Mouse (Mus musculus) embryonic facial prominence, embryonic 12.5 days (tissue): ENCODE measurements around the gene Spsb4. TPM values are rescaled to one million over a fixed set of nuclear protein-coding genes. Genes with fewer than 3 reads are reported as not detected.

Experiments
- ATAC-seq: fragments of 200-750 bp; cut with Nextera tagmentation; 2 replicates; pipeline ENCODE4 v1.8.0; 2017; ENCODE audit not compliant: insufficient number of reproducible peaks, insufficient read depth, low FRiP score, low TSS enrichment
- H3K27ac ChIP-seq: fragments of 300-500 bp; sonication (generic); 2 replicates; pipeline ENCODE4 v1.5.1; 2016; ENCODE audit warnings: mild to moderate bottlenecking
- H3K27me3 ChIP-seq: fragments of 300-500 bp; sonication (generic); 2 replicates; pipeline ENCODE4 v1.6.1; 2016; ENCODE audit warnings: mild to moderate bottlenecking, moderate library complexity
- H3K36me3 ChIP-seq: fragments of 300-500 bp; sonication (generic); 2 replicates; pipeline ENCODE4 v1.6.1; 2016; ENCODE audit warnings: mild to moderate bottlenecking
- H3K4me1 ChIP-seq: fragments of 300-500 bp; sonication (generic); 2 replicates; pipeline ENCODE4 v1.6.1; 2016
- H3K4me2 ChIP-seq: fragments of 300-500 bp; sonication (generic); replicated peaks from 2 replicates; pipeline ENCODE4 v1.6.1; 2016; ENCODE audit warnings: mild to moderate bottlenecking, moderate library complexity
- H3K4me3 ChIP-seq: fragments of 300-500 bp; sonication (generic); 2 replicates; pipeline ENCODE4 v1.5.1; 2016; ENCODE audit warnings: mild to moderate bottlenecking
- H3K9ac ChIP-seq: fragments of 300-500 bp; sonication (generic); 2 replicates; pipeline ENCODE4 v1.6.1; 2016; ENCODE audit warnings: mild to moderate bottlenecking, moderate library complexity
- H3K9me3 ChIP-seq: fragments of 300-500 bp; sonication (generic); 2 replicates; pipeline ENCODE4 v1.6.1; 2016; ENCODE audit warnings: mild to moderate bottlenecking, moderate library complexity
- WGBS: fragments of 180-500 bp; shearing (Covaris S2); methylation state at CpG from one replicate; pipeline ENCODE4 v1.1.7; 2016; 5-methylcytosine and 5-hydroxymethylcytosine counted together
- polyA plus RNA-seq: library from polyadenylated mRNA; unstranded; fragments of >200 nt; fragmentation: Nextera tagmentation; extraction: Ambion mirVana; gene quantifications from 2 replicates; pipeline ENCODE4 v1.2.1, GENCODE M21; 2016

Spsb4 gene
- polyA plus RNA-seq, 1 experiment from 2014 or later: 35.2 TPM

DNA sequence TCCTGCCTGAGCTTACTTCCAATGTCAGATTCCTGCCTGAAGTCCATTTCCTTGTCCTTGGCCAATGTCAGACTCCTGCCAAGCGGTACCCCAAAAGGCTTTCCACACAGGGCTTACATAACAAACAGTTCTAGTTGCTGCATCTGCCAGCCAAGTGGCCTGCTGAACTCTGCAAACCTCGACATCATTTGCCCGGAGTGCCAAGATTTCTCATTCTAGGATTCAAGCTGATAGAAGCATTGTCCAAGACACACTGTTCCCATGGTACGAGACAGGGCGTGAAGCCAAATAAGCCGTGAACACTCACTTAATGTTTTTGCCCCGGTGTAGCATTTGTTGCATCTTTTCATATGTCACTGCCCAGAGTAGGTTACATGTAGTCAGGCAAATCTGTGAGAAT is 18.0 kb upstream of the Spsb4 start:
- H3K9ac ChIP-seq: no peak overlapping the region
- H3K4me1 ChIP-seq: no peaks in the 10 kb centered on the region
- no peak for ATAC-seq
- H3K27ac ChIP-seq: no peak overlapping the region
- H3K36me3 ChIP-seq: no peaks in the 10 kb centered on the region
- no peaks in the 10 kb centered on the region for H3K27me3 ChIP-seq
- H3K4me3 ChIP-seq: no peak overlapping the region
- WGBS: 90% methylated on average over 7 of the region's 7 CpGs
- no peak overlapping the region for H3K4me2 ChIP-seq
- H3K9me3 ChIP-seq: no peaks in the 10 kb centered on the region

DNA sequence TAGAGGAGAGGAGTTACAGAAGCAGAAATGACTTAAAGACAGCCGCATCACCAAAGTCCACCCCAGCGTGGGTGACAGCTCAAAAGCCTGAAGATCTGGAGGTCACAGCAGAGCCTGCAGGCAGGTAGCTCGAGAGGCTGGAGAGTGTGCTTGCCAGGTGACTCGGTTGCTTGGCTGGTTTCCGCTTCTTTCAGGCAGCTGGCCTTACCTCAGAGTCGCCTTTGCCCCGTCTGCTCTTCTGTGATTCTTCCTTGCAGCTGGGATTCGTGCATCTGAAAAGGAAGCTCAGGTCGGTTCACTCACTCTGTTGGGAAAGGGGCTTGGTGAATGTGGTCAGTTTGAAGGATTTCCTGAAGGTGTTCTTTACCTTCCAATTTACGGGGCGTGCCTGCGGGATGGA is 8.7 kb upstream of the Spsb4 start:
- Histone ChIP-seq H3K4me2 (no peak overlapping the region), H3K36me3 (no peaks in the 10 kb centered on the region)
- WGBS: 76% methylated on average over 12 of the region's 12 CpGs

DNA sequence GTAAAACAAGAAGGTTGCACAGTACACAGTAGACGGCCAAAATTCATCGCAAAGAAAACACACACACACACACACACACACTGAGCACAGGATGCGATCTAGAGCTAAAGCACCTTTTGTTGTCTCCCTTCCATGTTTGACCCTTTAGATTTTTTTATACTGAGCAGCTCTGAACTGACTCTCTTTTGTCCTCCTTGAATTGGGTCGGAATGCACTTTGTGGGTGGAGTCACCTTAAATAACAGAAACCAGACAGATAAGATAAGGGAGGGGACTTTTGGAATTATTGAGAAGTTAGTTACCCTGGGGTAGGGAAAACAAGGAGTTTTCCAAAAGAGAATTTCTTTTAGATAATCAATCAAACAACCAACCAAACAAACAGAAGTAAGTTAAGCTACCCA is 7.4 kb upstream of the Spsb4 start:
- no peak overlapping the region for H3K4me3 ChIP-seq
- no peak overlapping the region for H3K27ac ChIP-seq
- no peaks in the 10 kb centered on the region for H3K36me3 ChIP-seq
- no peaks in the 10 kb centered on the region for H3K27me3 ChIP-seq
- ATAC-seq: no peak
- WGBS: 82% methylated on average over 4 of the region's 4 CpGs
- H3K4me1 ChIP-seq: no peaks in the 10 kb centered on the region
- no peak overlapping the region for H3K9ac ChIP-seq
- H3K4me2 ChIP-seq: no peak overlapping the region
- no peaks in the 10 kb centered on the region for H3K9me3 ChIP-seq

More for the DNA sequence above, 8.7 kb upstream of the Spsb4 start:
- Histone ChIP-seq H3K9ac (no peak overlapping the region), H3K4me1 (no peaks in the 10 kb centered on the region), H3K9me3 (no peaks in the 10 kb centered on the region), H3K27me3 (no peaks in the 10 kb centered on the region), H3K27ac (no peak overlapping the region), H3K4me3 (no peak overlapping the region)
- ATAC-seq: no peak

DNA sequence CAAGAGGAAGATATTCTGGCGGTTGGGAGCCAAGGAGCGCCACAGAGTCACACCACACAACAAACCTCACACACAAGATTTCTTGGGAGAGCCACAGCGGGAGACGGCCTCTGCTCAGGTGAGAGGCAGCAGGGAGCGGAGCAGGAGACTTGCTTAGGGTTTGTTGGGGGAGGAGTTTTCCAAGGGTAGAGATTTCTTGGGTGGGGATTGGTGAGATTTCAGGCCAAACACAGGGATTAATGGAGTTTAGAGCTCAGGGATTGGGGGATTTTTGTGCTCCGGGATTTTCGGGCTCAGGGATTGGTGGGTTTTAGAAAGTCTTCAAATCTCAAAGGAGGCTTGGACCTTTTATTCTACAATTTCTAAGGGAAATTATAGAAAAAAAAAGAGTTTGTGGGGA is 5.8 kb upstream of the Spsb4 start:
- ATAC-seq: no peak
- no peak overlapping the region for H3K4me2 ChIP-seq
- no peaks in the 10 kb centered on the region for H3K36me3 ChIP-seq
- H3K9me3 ChIP-seq: no peaks in the 10 kb centered on the region
- H3K4me1 ChIP-seq: no peaks in the 10 kb centered on the region
- H3K9ac ChIP-seq: no peak overlapping the region
- no peak overlapping the region for H3K4me3 ChIP-seq
- 70% methylated on average over 7 of the region's 7 CpGs for WGBS
- no peaks in the 10 kb centered on the region; the same call in 1 of the 2 replicates for H3K27me3 ChIP-seq
- no peak overlapping the region for H3K27ac ChIP-seq

DNA sequence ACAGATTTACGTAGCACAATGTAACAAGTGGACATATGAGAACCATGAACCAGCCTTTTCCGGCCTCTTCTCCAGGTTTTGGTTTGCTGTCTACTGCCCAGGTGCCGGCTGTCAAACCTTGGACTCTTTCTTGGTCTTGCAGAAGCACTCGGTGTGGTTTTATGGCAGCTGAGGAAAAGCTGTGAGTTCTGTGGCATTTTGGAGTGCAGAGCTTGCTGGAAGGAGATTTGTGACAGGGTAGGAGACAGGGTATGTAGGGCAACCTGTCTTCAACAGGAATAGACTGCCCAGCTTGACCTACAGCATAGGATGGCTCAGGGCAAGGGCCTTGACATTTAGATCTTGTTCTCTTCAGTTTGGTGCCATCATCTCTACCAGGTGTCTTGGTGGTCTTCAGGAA is 4.3 kb upstream of the Spsb4 start:
- Histone ChIP-seq H3K36me3 (no peaks in the 10 kb centered on the region), H3K27ac (no peak overlapping the region), H3K9ac (no peak overlapping the region), H3K27me3 (no peaks in the 10 kb centered on the region; the same call in 1 of the 2 replicates), H3K4me2 (no peak overlapping the region), H3K9me3 (no peaks in the 10 kb centered on the region), H3K4me1 (no peaks in the 10 kb centered on the region), H3K4me3 (no peak overlapping the region)
- 89% methylated on average over 4 of the region's 4 CpGs for WGBS
- ATAC-seq: no peak

DNA sequence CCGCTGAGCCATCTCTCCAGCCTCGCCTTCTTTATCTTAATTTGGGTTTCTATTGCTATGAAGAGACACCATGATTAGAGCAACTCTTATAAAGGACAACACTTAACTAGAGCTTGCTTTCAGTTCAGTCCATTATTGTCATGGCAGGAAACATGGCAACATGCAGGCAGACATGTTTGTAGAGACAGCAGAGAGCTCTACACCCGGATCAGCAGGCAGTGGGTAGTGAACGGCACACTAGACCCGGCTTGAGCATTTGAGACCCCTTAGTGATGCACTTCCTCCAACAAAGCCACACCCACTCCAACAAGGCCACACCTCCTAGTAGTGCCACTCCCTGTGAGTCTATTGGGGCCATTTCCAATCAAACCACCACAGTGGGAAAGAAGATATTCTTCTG is 3.7 kb upstream of the Spsb4 start:
- Histone ChIP-seq H3K4me3 (no peak overlapping the region), H3K4me1 (no peaks in the 10 kb centered on the region), H3K36me3 (no peaks in the 10 kb centered on the region), H3K27me3 (no peaks in the 10 kb centered on the region; the same call in 1 of the 2 replicates), H3K4me2 (no peak overlapping the region), H3K9ac (no peak overlapping the region), H3K27ac (no peak overlapping the region), H3K9me3 (no peaks in the 10 kb centered on the region)
- ATAC-seq: no peak
- 88% methylated on average over 5 of the region's 5 CpGs for WGBS

DNA sequence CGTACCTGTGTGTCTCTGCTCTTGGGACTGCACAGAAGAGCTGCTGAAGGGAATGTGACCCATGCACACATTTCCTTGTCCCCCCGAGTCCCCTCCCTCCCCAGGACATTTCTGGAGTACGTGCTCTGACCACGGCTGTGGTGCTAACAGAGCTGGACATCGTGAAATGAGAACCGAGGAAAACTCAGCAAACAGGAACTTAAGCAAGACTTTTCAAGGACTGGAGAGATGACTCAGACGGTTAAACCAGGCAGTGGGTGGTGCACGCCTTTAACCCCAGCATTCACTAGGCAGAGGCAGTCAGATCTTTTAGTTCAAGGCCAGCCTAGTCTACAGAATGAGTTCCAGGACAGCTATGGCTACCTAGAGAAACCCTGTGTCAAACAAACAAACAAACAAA is 1.5 kb upstream of the Spsb4 start:
- Histone ChIP-seq H3K27me3 (no peaks in the 10 kb centered on the region; the same call in 1 of the 2 replicates), H3K4me1 (peaks cover 9% of the 10 kb centered on the region; the same call in 1 of the 2 replicates), H3K27ac (no peak overlapping the region), H3K4me3 (no peak overlapping the region), H3K9ac (no peak overlapping the region), H3K9me3 (no peaks in the 10 kb centered on the region), H3K4me2 (no peak overlapping the region), H3K36me3 (no peaks in the 10 kb centered on the region)
- 87% methylated on average over 8 of the region's 8 CpGs for WGBS
- ATAC-seq: no peak

DNA sequence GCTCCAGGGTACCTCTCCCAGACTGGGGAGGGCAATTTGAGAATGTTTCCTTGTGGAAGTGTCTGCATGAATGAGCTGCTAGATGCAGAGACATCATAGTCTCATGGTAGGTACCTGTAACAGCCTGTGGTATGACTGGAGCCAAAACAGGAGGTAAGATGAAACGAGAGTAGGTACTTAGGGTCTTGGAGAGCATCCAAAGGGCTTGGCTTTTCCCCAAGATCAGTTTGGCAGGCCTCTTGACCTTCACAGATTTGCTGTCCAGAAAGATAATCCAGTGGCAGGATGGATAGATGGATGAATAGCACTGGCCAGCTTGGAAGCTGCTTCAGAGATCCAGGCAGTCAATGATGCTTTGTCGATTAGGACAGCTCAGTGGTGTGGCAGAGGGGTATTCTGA is 1.0 kb upstream of the Spsb4 start:
- Histone ChIP-seq H3K27ac (no peak overlapping the region), H3K4me3 (no peak overlapping the region), H3K4me1 (peaks cover 9% of the 10 kb centered on the region; the same call in 1 of the 2 replicates), H3K36me3 (no peaks in the 10 kb centered on the region), H3K27me3 (no peaks in the 10 kb centered on the region; the same call in 1 of the 2 replicates), H3K9ac (no peak overlapping the region), H3K9me3 (no peaks in the 10 kb centered on the region), H3K4me2 (no peak overlapping the region)
- ATAC-seq: no peak
- WGBS: 75% methylated on average over 2 of the region's 2 CpGs

DNA sequence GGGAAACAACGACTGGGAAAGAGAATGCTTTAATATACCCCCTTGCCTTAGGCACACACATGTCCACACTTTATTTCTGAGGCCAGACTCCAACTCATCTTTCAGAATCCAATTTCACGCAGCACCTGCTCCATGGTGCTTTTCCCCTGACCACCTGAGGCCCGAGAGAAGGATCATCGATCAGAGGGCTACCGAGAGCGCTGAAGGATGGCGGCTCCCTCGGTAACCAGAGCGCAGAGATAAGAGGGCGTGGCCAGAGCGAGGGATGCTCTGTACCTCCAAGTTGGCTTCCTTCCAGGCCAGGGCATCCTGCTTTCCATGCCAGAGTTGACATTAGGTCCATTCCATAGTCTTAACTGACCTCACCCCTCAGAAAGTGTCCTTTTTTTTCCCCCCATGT is 588 bp upstream of the Spsb4 start:
- Histone ChIP-seq H3K27me3 (no peaks in the 10 kb centered on the region; the same call in 1 of the 2 replicates), H3K9ac (peak overlapping the region; percentile 72; the same call in 1 of the 2 replicates), H3K27ac (no peak overlapping the region), H3K4me1 (peaks cover 9% of the 10 kb centered on the region; the same call in 1 of the 2 replicates), H3K9me3 (no peaks in the 10 kb centered on the region), H3K4me3 (peak overlapping the region; percentile 58), H3K36me3 (no peaks in the 10 kb centered on the region), H3K4me2 (peak overlapping the region; percentile 83)
- no peak for ATAC-seq
- WGBS: 1% methylated on average over 11 of the region's 11 CpGs

DNA sequence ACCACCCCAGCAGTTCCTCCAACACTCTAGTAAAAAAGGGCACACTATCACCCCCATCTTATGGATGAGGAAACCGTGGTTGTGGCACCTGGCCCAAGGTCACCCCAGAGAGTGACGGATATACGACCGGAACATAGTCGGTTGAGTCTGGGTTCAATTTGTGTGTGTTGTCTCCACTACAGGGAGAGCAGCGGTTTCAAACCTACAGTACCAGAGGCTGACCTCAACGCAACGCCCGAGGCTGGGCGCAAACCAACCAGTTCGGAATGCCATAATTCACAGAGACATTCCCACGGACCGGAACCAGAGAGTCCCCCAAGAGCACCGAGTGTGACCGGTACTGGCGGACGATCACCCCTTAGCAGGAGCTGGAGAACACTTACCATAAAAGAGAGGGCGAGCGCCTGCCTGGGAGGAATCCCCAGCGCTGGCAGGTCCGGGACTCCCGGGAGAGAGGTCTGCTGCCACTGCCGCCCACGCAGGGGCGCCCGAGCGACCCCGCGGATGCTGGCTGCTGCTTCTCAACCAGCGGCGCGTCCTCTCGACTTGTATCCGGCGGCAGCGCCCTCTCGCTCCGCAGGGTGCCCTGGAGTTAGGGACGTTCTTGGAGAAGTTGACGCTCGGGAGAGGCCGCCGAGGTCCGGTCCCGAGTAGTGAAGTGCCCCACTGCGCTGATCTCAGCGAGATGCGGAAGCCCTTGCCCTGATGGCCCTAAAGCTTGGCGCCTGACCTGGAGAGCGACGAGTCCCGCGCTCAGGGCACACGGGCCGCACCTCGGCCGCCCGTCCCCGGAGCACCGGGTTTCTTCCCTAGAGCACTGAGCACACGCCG is 617 bp downstream of the Spsb4 start:
- ATAC-seq: peak; percentile 42
- H3K9ac ChIP-seq: peak overlapping the region; percentile 72
- H3K4me3 ChIP-seq: peak overlapping the region; percentile 58
- no peaks in the 10 kb centered on the region for H3K9me3 ChIP-seq
- H3K27ac ChIP-seq: peak overlapping the region; percentile 87
- WGBS: under 1% methylated on average over 62 of the region's 62 CpGs
- peak overlapping the region; percentile 83 for H3K4me2 ChIP-seq
- H3K4me1 ChIP-seq: peaks cover 17% of the 10 kb centered on the region
- no peaks in the 10 kb centered on the region for H3K36me3 ChIP-seq
- H3K27me3 ChIP-seq: no peaks in the 10 kb centered on the region; the same call in 1 of the 2 replicates

DNA sequence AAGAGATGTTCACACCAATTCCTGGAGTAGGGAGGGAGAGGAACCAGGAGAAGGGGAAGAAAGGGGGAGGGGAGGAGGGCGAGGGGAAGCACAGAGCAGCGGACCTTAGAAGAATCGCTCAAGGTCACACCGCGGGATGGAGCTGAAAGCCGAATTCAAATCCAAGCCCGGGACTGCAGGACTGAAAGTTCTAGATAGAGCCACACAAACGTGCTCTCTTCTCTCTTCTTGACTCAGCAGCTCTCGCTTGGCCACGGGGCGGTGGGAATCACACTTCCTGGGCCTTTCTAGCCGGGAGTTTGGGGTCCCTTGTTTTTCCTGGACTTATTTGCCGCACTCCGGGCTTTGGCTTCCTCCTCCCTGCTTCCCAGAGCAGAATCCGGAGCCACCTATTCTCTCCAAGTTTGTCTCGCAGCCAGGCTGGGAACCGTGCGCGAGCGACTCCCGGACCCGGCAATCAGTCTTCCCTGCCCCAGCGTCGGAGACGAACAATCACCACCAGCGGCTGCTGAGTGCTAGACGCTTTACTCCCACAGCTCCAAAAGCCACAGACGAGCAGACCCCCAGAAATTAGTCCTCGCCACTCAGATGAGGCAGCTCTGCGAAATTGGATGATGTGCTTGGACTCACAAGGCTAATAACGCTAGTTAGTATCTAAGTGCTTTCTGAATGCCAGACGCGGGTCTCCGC is 1.4 kb downstream of the Spsb4 start:
- no peaks in the 10 kb centered on the region; the same call in 1 of the 2 replicates for H3K27me3 ChIP-seq
- H3K4me3 ChIP-seq: peak overlapping the region; percentile 58
- H3K4me1 ChIP-seq: peaks cover 24% of the 10 kb centered on the region
- H3K36me3 ChIP-seq: no peaks in the 10 kb centered on the region
- no peak for ATAC-seq
- WGBS: under 1% methylated on average over 34 of the region's 34 CpGs
- H3K4me2 ChIP-seq: peak overlapping the region; percentile 83
- H3K27ac ChIP-seq: no peak overlapping the region
- H3K9me3 ChIP-seq: no peaks in the 10 kb centered on the region
- peak overlapping the region; percentile 72 for H3K9ac ChIP-seq

DNA sequence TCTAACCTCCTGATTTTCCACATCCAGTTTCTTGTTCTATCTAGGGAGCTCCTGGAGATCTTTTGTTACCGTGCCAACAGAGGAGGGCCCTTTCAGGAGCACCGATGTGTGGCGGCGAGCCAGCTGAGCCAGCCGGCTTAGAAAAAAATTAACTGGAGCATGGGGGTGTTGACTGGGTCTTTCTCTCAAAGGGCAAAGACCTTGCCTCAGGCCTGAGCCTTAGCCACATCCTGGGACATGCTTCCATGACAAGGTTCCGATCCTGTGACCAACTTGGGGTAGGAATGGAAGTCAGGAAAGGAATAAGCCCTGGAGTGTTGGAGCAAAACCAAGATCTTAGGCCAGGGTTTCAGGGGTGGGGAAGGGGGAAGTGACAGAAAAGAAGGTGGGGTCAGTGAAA is 2.9 kb downstream of the Spsb4 start:
- no peak overlapping the region for H3K9ac ChIP-seq
- WGBS: 8% methylated on average over 6 of the region's 6 CpGs

More for the DNA sequence above, 2.9 kb downstream of the Spsb4 start:
- Histone ChIP-seq H3K4me1 (peaks cover 31% of the 10 kb centered on the region), H3K27me3 (no peaks in the 10 kb centered on the region; the same call in 1 of the 2 replicates), H3K27ac (no peak overlapping the region), H3K4me3 (no peak overlapping the region), H3K4me2 (no peak overlapping the region; the same call in 1 of the 2 replicates), H3K9me3 (no peaks in the 10 kb centered on the region), H3K36me3 (no peaks in the 10 kb centered on the region)
- no peak for ATAC-seq
